Mouse (Mus musculus): ENCODE measurements around the gene Sec24b. TPM values are rescaled to one million over a fixed set of nuclear protein-coding genes. Genes with fewer than 3 reads are reported as not detected.

Gene Sec24b
- 10 to 100 TPM; 33.4 to 34.8 TPM for total RNA-seq (2021)
- long read RNA-seq, experiment 1, partial matches to known transcripts, result 6 of 12 reads
- long read RNA-seq, experiment 1, other reads (novel, unspliced or antisense), result 6 of 12 reads
- long read RNA-seq, experiment 2, full-length matches to known transcripts, result 4 of 16 reads
- long read RNA-seq, experiment 2, partial matches to known transcripts, result 7 of 16 reads
- long read RNA-seq, experiment 2, other reads (novel, unspliced or antisense), result 5 of 16 reads

DNA sequence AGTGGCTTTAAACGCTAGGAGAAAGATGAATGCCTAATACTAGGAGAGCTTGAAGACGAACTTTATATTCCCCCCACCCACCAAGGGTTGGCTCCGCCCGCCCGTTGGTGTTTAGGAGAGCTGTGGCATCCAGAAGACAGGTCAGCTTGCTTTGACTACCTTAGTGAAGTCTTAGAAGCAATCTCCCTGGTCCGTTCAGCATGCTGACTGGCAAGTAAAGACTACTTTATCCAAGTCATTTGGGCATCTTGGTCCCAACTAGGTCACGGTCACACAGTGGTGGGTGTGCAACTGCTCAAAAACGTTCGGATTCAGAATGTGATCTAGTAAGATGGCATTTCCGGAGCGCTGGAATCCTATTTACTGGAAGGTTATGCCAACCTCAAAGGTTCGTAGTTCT is at the start of gene Sec24b:
Sec24b (minus strand) TSS at position 273 of the 400 bp plus-strand sequence.
- intact Hi-C loops (cut with DNase I), result loop anchor here (5.0 kb wide), 4 partner anchors 49 to 229 kb away; partner anchors contain the start of genes Casp6 and Gar1
- peak; percentile 26 to 36 for DNase-seq

DNA sequence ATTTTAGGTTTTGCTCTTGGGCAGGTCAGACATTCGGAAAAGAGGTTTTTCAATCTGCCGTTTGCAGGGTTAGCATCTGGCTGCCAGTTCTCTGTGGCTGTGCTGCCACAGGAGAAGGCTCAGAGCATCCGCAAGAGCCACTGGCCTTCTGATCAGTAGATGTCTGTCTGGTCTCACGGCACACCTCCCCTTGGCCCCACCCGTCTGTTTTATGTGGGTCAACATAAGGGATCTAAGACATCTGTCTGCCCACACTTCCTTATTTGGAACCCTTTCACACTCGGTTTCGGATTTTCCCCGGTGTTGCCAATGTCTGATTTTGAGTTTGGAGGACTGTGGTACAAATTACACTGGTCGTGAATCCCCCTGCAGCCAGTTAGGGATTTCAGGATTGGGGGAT is 43.1 kb upstream of the Sec24b start:
- intact Hi-C loops (cut with DNase I), result no loop called here

DNA sequence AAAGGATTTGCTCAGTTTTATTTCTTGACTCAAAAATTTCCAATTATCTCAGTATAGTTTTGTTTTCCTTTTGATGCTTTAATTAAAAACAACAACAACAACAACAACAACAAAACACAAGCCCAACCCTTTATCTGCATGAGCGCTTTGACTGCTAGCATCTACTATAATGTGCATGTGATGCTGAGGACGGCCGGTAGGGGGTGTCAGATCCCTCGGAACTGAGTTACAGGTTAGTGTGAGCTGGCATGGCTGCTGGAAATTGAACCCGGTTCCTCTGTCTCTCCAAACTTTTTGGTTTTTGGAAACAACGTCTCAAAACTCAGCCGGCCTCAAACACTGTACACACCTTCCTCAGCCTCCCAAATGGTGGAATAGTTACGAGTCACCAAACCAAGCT is 42.1 kb upstream of the Sec24b start:
- intact Hi-C loops (cut with DNase I), result no loop called here

More for the DNA sequence above, 43.1 kb upstream of the Sec24b start:
- DNase-seq, result no peak

GRCm38 (mm10) chr3:130095160-130095781 is 33.9 kb upstream of the Sec24b start:
- intact Hi-C loops (cut with DNase I), result loop anchor here (2.0 kb wide), 1 partner anchor 598 kb away; no protein-coding TSS in a partner anchor
- DNase-seq, result peak; percentile 36 to 66

More for the DNA sequence above, 42.1 kb upstream of the Sec24b start:
- DNase-seq, result peak; percentile 11 to 31

- intact Hi-C loops (cut with DNase I), result loop anchor here (2.0 kb wide), 1 partner anchor 599 kb away; no protein-coding TSS in a partner anchor
- no peak for DNase-seq
Measured at GRCm38 (mm10) chr3:130094125-130094704, 32.9 kb upstream of the Sec24b start.

DNA sequence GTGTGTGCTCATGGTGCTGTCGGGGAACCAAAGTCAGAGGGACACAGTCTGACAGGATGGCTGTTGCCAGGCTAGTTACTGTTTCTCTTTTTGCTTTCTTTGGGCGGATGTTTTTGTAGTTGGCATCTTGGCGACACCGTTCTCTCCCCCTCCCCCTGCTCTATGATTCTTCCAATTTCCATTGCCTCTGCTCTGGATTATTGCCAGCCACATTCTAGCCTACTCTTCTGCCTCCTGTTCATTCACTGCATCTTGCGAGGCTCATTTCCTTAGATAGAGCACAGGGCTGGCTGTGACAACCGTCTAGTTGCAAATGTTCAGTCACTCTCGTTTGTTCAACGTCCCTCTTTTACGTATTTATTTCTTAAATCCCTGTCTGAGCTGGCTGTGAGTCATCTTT is 29.1 kb upstream of the Sec24b start:
- intact Hi-C loops (cut with DNase I), result no loop called here
- DNase-seq, result no peak

- intact Hi-C loops (cut with DNase I), result no loop called here
- DNase-seq, result no peak
Measured at GRCm38 (mm10) chr3:130088654-130089053, 27.3 kb upstream of the Sec24b start.

DNA sequence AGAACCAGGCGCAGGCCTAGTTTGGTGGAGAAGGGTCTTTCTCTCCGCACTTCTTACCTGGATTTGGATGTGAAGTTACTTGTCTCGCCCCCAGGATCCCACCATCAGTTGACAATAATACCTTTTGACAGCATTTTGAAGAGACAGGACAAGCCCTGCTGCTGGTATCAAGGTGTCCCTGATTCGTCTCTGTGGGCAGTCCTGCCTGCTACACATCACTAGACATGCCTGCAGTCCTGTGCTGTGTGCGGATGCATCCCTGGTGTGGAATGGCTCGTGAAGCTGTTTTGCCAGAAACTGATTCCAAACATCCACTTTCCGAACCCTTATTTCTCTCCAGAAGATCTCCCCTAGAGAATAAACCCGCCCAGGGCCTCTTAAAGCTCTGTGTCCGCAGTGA is 26.1 kb upstream of the Sec24b start:
- no peak for DNase-seq
- intact Hi-C loops (cut with DNase I), result no loop called here

DNA sequence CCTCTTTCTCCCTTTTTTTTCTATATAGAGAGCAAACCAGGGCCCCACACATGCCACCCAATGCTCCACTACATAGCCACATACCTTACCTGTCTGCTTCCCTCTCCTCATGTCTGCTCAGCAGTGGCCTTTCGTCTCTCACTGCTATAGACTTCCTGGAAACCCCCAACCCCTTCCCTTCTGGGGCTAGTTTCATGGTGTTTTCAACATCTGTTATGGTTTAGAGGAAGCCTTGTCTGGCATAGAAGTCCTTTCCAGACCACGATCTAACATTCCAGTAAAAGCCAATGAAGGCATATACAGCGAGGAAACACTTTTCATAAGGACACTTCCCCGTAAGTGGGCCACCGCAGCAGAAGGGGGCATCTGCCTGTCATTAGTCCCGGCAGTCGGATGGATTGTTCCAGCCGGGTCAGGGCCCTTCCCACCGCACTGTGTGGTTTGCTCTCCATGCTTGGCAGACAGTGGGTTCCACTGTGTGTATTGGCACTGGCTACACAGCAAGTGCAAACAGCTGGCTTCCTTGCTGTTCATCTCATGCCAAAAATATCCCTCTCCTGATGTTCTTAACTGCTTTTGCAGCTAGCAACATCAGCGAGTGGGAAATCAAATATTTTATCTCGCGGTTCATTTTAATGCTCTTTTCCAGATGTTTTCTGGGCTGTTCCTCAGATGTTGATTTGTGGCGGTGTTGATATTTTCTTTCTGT is 25.2 kb upstream of the Sec24b start:
- intact Hi-C loops (cut with DNase I), result no loop called here
- peak; percentile 30 to 50 for DNase-seq

- intact Hi-C loops (cut with DNase I), result no loop called here
- no peak for DNase-seq
Measured at GRCm38 (mm10) chr3:130083312-130083711, 22.0 kb upstream of the Sec24b start.

- intact Hi-C loops (cut with DNase I), result no loop called here
- no peak for DNase-seq
Measured at GRCm38 (mm10) chr3:130080666-130081065, 19.3 kb upstream of the Sec24b start.

- peak; percentile 57 to 75 for DNase-seq
- intact Hi-C loops (cut with DNase I), result loop anchor here (1.0 to 5.0 kb wide), 3 partner anchors 161 to 252 kb away; no protein-coding TSS in a partner anchor
Measured at GRCm38 (mm10) chr3:130079794-130080193, 18.4 kb upstream of the Sec24b start.

- intact Hi-C loops (cut with DNase I), result loop anchor here (5.0 kb wide), 2 partner anchors 215 to 250 kb away; no protein-coding TSS in a partner anchor
- DNase-seq, result no peak
Measured at GRCm38 (mm10) chr3:130077291-130077690, 15.9 kb upstream of the Sec24b start.

GRCm38 (mm10) chr3:130075746-130076145 is 14.4 kb upstream of the Sec24b start:
- intact Hi-C loops (cut with DNase I), result loop anchor here (5.0 kb wide), 2 partner anchors 213 to 248 kb away; no protein-coding TSS in a partner anchor

DNA sequence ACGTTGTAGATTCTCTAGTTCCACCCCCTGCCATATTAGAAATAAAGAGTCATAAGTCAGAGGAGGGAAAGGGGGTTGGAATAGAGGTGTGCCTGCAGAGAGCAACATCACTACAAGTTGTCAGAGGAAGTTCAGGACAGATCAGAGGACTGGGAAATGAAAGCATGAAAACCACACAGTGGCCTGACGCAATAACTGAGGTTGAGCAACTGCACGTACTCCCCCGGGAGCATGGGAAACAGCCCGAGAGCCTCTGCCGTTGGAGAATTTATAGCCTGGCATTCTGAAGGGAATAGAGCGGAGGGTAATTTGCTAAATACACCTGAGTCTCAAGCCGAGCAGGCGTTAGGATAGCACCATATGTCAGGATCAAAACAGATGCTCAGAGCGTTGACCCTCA is 11.7 kb upstream of the Sec24b start:
- intact Hi-C loops (cut with DNase I), result no loop called here
- peak in 1 of 2 experiments; percentile 13 for DNase-seq

More at GRCm38 (mm10) chr3:130075746-130076145, 14.4 kb upstream of the Sec24b start:
- no peak for DNase-seq

GRCm38 (mm10) chr3:130071918-130072317 is 10.6 kb upstream of the Sec24b start:
- DNase-seq, result no peak
- intact Hi-C loops (cut with DNase I), result no loop called here

DNA sequence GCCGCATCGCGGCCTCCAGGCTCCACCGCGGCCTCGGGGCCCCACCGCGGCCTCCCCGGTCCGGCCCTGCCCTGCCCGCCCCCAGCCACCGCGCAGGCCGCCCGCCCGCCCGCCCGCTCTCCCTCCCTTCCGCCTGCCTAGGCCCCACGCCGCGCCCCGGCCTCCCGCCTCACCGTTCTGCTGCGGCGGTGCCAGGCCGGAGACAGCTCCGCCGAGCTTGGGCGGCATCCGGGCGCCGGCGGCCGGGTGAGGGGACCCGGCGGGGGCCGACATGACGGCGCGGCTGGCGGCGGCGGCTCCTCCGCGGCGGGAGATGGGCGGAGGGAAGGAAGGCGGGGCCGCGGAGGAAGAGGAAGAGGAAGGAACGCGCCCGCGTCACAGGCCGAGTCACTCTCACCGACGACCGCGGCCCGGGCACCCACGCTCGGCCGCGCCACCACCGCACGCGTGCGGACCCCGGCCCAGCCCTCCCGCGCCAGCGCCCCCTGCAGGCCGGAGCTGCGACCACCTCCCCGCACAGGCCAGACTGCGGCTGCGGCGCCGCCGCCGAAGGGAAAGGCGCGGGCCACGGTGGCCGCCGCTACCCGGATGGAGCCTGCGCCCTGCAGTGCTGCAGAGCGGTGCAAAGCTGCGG is 840 bp downstream of the Sec24b start:
- intact Hi-C loops (cut with DNase I), result loop anchor here (5.0 kb wide), 4 partner anchors 48 to 228 kb away; partner anchors contain the start of genes Casp6 and Gar1
- peak; percentile 85 to 90 for DNase-seq

- DNase-seq, result peak in 1 of 2 experiments; percentile 14
- intact Hi-C loops (cut with DNase I), result loop anchor here (5.0 to 10.0 kb wide), 5 partner anchors 48 to 335 kb away; partner anchors contain the start of genes Casp6 and Gar1
Measured at GRCm38 (mm10) chr3:130059805-130060395, 1.5 kb downstream of the Sec24b start.

GRCm38 (mm10) chr3:130058488-130058887 is 2.9 kb downstream of the Sec24b start:
- no peak for DNase-seq
- intact Hi-C loops (cut with DNase I), result loop anchor here (10.0 kb wide), 1 partner anchor 334 kb away; no protein-coding TSS in a partner anchor

Data from heart, postnatal 14 days (tissue).